Mouse (Mus musculus): ENCODE measurements at regions not wholly inside any gene's neighbourhood (a gene's known extent, or its start where the extent isn't known, plus 50 kb on each side); places are given as distances from the start of the nearest gene placed in this dataset.

- no peak for DNase-seq (ENCODE audit: extremely low spot score in 1 of 2, low spot score in 2 of 2)
Observed at GRCm38 (mm10) chr12:80022181-80023106, 90.4 kb downstream of the Zfp36l1 start.

DNA sequence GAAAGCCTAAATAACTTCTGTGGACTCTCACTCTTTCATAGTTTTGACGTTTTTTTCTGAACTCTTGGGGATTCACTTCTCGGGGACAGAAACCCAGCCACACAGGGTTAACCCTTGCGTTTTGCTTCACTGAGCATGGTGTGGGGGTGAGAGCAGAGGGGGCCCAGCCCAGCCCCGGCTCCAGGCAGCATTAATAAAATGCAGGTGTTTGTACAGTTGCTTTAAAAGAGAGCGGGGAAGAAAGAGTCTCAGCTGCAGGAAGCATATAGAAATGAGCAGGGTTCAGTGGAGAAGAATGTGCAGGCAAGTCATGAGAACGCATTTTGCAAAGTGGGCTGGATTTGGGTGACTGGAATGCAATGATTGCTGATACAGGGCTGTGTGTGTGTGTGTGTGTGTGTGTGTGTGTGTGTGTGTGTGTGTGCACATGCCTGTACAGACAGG lies 91.8 kb downstream of the Zfp36l1 start:
- no peak for DNase-seq (ENCODE audit: extremely low spot score in 1 of 2, low spot score in 2 of 2)
- intact Hi-C loops (cut with DNase I) = no loop called here

More at GRCm38 (mm10) chr12:80022181-80023106, 90.4 kb downstream of the Zfp36l1 start:
- intact Hi-C loops (cut with DNase I) = no loop called here

- DNase-seq (ENCODE audit: extremely low spot score in 1 of 2, low spot score in 2 of 2) = no peak
- intact Hi-C loops (cut with DNase I) = no loop called here
Observed at GRCm38 (mm10) chr12:80018086-80018485, 94.7 kb downstream of the Zfp36l1 start.

DNA sequence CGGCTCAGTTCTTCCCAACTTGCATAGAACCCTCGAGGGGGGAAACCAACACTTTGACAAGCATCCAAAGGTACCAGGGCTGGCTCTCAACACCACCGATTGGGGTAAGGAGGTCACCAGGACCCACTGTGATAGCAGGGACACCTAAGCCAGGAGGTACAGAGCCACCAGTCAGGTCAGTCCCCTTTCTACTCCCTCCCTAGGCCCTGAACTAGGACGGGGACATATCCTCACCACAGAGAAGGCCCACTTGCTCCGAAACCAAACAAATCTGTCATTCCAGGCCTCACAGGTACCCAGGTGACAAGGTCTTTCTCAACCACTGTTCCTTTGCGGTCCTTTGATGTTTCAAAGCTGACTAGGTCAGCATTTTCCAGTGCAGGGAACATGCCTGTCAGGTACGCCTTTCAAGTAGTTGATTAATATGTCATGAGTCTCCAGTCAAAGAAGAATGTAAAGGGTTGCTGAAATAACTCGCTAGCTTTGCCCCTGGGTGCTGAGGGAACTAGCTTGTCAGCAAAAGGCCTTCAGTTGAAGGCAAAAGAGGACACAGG lies 95.4 kb downstream of the Zfp36l1 start:
- DNase-seq (ENCODE audit: extremely low spot score in 1 of 2, low spot score in 2 of 2) = no peak
- intact Hi-C loops (cut with DNase I) = no loop called here

- DNase-seq (ENCODE audit: extremely low spot score in 1 of 2, low spot score in 2 of 2) = no peak
- intact Hi-C loops (cut with DNase I) = no loop called here
Observed at GRCm38 (mm10) chr12:80015938-80016337, 96.9 kb downstream of the Zfp36l1 start.

- DNase-seq (ENCODE audit: extremely low spot score in 1 of 2, low spot score in 2 of 2) = no peak
- intact Hi-C loops (cut with DNase I) = no loop called here
Observed at GRCm38 (mm10) chr12:80014598-80014983, 98.2 kb downstream of the Zfp36l1 start.

GRCm38 (mm10) chr12:80013904-80014597 lies 98.8 kb downstream of the Zfp36l1 start:
- peak; percentile 44 to 70 for DNase-seq (ENCODE audit: extremely low spot score in 1 of 2, low spot score in 2 of 2)
- intact Hi-C loops (cut with DNase I) = no loop called here

GRCm38 (mm10) chr12:80013577-80013903 lies 99.3 kb downstream of the Zfp36l1 start:
- intact Hi-C loops (cut with DNase I) = no loop called here
- DNase-seq (ENCODE audit: extremely low spot score in 1 of 2, low spot score in 2 of 2) = no peak

DNA sequence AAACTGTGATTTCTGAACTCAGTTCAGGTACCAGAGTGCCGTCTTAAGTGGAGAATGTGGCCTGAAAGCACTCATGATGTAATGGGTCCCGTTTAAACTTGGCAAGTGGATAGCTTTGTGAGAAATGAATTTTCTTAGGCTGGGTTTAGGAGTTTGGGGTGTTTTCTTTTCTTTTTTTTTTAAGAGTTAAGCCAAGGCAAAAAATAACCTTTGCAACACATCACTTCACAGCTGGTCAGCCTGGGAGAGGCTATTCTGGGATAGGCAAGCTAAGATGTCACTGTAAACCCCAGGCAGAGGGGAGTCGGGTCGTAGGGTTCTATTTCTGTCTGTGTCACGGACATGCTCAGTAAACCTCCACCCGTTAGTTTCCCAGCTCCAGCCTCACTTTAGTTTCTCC lies 100.9 kb downstream of the Zfp36l1 start:
- no peak for DNase-seq (ENCODE audit: extremely low spot score in 1 of 2, low spot score in 2 of 2)
- intact Hi-C loops (cut with DNase I) = no loop called here

- intact Hi-C loops (cut with DNase I) = no loop called here
- DNase-seq (ENCODE audit: extremely low spot score in 1 of 2, low spot score in 2 of 2) = no peak
Observed at GRCm38 (mm10) chr12:80010947-80011346, 101.9 kb downstream of the Zfp36l1 start.

DNA sequence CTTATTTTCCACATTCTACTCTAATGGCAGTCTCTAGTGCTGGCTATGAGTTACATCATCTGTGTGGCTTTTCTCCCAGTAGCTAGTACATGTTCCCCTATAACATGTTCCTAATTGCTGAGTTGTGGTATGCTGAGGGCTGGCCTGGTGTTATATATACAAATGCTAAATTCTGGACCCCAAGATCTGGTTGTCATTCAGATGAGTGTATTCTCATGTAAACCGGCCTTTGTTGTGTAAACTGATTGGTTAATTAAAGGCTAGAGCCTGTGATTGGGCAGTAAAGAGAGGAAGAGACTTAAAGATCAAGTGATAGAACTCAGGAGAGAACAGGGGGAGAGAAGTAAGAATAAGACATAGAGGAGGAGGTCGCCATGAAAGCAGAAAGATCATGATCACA lies 102.6 kb downstream of the Zfp36l1 start:
- intact Hi-C loops (cut with DNase I) = no loop called here
- DNase-seq (ENCODE audit: extremely low spot score in 1 of 2, low spot score in 2 of 2) = no peak

DNA sequence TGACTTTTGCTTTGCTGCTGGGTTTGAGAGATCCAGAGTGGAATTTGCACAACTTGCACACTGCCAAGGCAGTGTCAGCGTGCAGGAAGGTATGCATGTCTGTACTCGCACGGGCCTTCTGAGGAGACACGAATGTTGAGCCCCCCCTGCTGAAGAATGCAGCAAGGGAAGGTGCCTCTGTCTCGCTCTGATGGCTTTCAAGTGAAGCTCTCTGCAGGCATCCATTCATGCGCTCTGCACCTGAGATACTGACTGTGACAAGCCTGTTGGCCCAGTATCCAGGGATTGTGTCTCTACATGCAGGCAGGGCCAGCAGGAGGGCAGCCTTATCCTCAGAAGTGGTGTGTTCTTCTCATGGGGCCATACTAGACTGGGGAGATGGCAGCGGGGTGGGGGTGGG lies 105.0 kb downstream of the Zfp36l1 start:
- intact Hi-C loops (cut with DNase I) = no loop called here
- DNase-seq (ENCODE audit: extremely low spot score in 1 of 2, low spot score in 2 of 2) = no peak

GRCm38 (mm10) chr12:80005227-80005919 lies 107.4 kb downstream of the Zfp36l1 start:
- intact Hi-C loops (cut with DNase I) = no loop called here

DNA sequence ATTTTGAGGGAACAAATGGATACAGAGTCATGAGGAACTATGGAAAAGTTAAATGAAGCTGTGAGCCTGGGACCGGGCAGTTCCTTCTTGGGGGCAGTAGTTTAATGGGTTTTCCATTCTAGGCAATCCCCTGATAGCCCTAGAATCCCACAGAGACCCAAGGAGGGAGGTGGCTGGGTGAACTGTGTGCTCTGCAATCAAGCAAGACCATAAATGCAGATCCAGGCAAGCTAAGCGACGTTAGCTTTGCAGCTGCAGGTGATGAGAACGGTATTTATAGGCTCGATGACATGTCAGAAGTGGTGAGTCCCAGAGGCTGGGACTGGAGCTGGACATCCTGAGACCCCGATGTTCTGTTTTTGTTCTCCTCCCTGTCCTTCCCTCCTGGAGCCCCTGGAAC lies 108.2 kb downstream of the Zfp36l1 start:
- intact Hi-C loops (cut with DNase I) = no loop called here
- DNase-seq (ENCODE audit: extremely low spot score in 1 of 2, low spot score in 2 of 2) = no peak

More at GRCm38 (mm10) chr12:80005227-80005919, 107.4 kb downstream of the Zfp36l1 start:
- DNase-seq (ENCODE audit: extremely low spot score in 1 of 2, low spot score in 2 of 2) = no peak

GRCm38 (mm10) chr12:80003486-80003885 lies 109.3 kb downstream of the Zfp36l1 start:
- no peak for DNase-seq (ENCODE audit: extremely low spot score in 1 of 2, low spot score in 2 of 2)
- intact Hi-C loops (cut with DNase I) = no loop called here

- peak in 1 of 2 experiments; percentile 75 for DNase-seq (ENCODE audit: extremely low spot score in 1 of 2, low spot score in 2 of 2)
- intact Hi-C loops (cut with DNase I) = no loop called here
Observed at GRCm38 (mm10) chr12:80002474-80003125, 110.2 kb downstream of the Zfp36l1 start.

GRCm38 (mm10) chr12:80001794-80002193 lies 111.0 kb downstream of the Zfp36l1 start:
- intact Hi-C loops (cut with DNase I) = no loop called here
- peak in 1 of 2 experiments; percentile 77 for DNase-seq (ENCODE audit: extremely low spot score in 1 of 2, low spot score in 2 of 2)

DNA sequence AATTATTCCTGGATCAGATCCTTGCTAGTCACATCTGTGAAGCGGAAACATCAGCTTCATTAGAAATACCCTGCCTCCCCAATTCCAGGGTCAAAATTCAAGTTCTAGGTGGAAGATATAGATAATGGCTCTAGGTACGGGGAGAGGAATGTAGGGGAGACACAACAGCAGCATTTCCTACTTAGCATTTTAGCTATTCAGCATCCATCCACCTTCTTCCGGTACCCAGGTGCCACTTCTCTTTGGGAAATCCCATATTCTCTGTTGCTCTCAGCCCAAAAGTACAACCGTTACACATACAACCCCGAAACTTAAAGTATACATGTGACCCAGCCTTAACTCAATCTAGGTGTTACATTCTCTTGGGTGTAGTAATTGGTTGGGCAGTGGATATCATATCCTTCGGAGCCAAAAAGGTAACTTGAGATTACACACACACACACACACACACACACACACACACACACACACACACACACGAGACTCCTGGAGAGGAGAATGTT lies 112.9 kb downstream of the Zfp36l1 start:
- intact Hi-C loops (cut with DNase I) = loop anchor here (10.0 kb wide), 1 partner anchor 105 kb away; no protein-coding TSS in a partner anchor
- no peak for DNase-seq (ENCODE audit: extremely low spot score in 1 of 2, low spot score in 2 of 2)

Measured in left cerebral cortex, postnatal 10 days (tissue).